Mouse (Mus musculus) embryonic stem cell, embryonic (primary cell): Measurements from ENCODE around the gene Olfr1412.

Experiments used
- CTCF ChIA-PET, 4 experiments: fragments of 300-600 bp in 2 of 4; fragments of 350-600 bp in 2 of 4; sonication (Branson Sonifier 250); formaldehyde crosslinking; loops; one replicate each; lab custom pipeline; 2022; ENCODE audit warnings: inconsistent platforms in 2 of 4; lab: Charles Lee
- POLR2A ChIA-PET, 4 experiments: fragments of 300-600 bp in 2 of 4; fragments of 350-600 bp in 2 of 4; sonication (Branson Sonifier 250); formaldehyde crosslinking; loops; one replicate each; lab custom pipeline; 2022; ENCODE audit warnings: antibody characterized with exemption in 4 of 4, inconsistent platforms in 1 of 4; lab: Charles Lee

The Olfr1412 gene

DNA sequence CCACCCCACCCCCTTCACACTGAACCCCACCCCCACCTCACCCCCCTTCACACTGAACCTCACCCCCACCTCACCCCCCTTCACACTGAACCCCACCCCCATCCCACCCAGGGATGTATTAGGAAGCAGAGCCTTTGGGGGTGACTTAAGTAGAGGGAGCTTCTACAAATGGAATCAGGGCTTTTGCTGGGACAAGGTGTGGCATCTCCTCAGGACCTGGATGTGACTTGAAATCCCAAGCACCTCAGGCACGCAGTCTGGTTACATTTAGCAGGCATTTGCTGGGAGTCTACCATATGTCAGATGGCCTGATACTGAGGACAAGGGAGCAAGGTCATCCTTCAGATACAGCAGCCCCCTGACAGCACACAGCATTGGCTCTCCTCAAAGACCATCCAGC lies 49.0 kb downstream of the Olfr1412 start:
- POLR2A ChIA-PET, result interaction anchor here in 1 of 4 experiments (0.6 to 1.2 kb wide), 2 partner anchors 198 to 222 kb away, joined by 3 to 4 read pairs; no protein-coding TSS in a partner anchor
- CTCF ChIA-PET, result interaction anchor here in 2 of 4 experiments (0.8 to 1.7 kb wide), 3 partner anchors 14 to 672 kb away, joined by 3 to 5 read pairs (median 5); partner anchors contain the start of gene Otos (in 1 of the 2)

DNA sequence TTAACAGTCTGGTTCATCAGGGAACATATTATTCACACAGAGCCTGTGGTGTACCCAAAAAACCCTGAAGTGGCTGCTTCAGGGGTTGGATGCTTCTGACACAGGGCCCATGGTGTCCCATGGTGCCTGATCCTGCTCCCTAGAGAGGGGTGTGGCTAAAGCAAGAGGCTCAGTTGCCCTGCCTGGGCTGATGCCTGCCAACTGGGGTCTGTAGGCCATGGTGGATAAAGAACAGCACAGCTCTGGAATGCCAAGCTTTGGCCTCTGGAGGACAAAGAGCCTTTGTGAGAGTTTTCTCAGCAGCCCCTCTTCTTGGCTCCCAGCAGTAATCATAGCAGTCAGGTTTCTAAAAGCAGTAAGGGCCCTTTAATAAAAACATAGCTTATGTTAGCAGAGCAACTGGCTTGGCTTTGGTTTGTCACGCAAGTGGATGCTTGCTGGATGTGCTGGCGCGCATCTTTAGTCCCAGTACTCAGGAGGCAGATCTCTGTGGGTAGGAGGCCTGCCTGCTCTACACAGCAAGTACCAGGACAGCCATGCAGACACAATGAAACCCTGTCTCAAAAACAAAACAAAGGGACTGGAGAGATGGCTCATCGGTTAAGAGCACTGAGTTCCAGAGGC lies 49.5 kb downstream of the Olfr1412 start:
- POLR2A ChIA-PET, result interaction anchor here in 1 of 4 experiments (0.6 to 1.2 kb wide), 2 partner anchors 198 to 222 kb away, joined by 3 to 4 read pairs; no protein-coding TSS in a partner anchor
- CTCF ChIA-PET, result interaction anchor here in 1 of 4 experiments (0.5 to 1.7 kb wide), 2 partner anchors 14 to 113 kb away, joined by 5 to 7 read pairs; partner anchors contain the start of gene Otos

DNA sequence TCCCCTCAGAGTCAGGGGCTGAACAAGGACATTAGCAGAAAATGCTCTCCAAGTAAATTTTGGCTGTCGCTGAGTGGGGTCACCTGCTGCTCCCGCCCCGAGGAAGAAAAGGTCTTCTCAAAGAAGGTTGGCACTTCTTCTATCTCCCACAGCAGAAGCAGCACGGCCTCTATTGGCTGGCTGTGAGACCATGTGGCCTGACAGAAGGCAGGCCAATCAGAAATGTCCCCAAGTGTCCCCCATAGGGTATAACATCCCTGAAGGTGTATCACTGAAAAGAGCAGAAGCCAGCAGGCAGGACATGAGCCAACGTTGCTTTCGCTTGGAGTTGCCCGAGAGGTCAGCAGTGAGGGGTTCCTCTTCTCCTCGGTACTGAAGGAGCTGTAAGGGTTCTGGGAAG lies 50.4 kb downstream of the Olfr1412 start:
- POLR2A ChIA-PET, result interaction anchor here in 1 of 4 experiments (1.0 kb wide), 1 partner anchor 162 kb away, joined by 3 read pairs; no protein-coding TSS in a partner anchor
- CTCF ChIA-PET, result interaction anchor here in 2 of 4 experiments (0.6 to 1.1 kb wide), 2 partner anchors 13 to 115 kb away, joined by 4 to 7 read pairs; partner anchors contain the start of gene Otos (in 1 of the 2)

DNA sequence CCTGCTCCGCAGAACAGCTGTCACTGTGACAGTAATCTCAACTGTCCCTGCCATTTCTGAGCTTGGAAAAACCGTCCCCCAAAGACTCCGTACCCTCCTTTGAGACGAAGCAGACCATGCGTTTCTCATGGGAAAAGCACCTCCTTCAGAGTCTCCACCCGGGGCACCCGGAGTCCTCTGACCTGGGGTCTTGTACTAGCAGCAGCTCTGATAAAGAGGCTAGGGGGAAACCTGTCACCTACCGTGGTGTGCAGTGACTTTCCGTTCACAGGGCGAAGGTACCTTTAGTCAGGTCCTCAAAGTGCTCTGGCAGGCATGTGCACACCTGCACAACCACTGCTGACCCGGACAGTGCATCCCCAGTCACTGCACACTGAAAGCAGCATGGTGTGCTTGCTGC lies 51.1 kb downstream of the Olfr1412 start:
- POLR2A ChIA-PET, result interaction anchor here in 1 of 4 experiments (1.0 kb wide), 1 partner anchor 161 kb away, joined by 3 read pairs; no protein-coding TSS in a partner anchor
- CTCF ChIA-PET, result interaction anchor here in 2 of 4 experiments (0.5 to 1.1 kb wide), 2 partner anchors 12 to 161 kb away, joined by 4 to 5 read pairs; partner anchors contain the start of gene Otos (in 1 of the 2)

DNA sequence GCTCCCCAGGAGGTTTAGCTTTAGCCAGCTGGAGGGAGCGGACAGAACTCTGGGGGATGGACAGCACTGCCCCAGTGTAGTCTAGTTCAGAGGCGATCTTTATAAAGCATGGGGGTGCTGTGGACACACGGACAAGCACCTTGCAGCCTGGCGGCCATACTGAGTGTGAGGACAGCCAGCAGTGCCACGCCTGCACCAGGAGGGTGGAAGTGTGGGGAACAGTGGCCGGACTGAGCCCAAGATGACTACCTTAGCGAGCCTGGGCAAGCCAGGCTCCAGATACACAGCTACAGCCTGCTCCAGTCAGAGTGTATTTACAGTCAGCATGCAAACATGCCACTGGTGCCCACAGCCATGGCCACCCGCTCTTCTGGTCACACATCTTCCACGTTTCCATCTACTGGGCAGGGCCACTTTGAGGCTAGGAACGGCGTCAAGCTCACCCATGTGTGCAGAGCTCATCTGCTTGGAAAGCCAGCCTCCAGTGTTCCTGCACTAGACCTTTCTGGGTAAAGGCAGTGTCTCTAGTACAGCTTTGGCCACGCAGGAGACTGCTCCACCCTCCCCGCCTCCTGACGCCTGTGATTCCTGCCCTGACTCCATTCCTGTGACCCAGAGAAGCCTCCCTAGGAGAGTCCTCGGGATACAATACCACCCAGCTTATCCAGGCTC lies 52.1 kb downstream of the Olfr1412 start:
- POLR2A ChIA-PET, result no interaction called here
- CTCF ChIA-PET, result interaction anchor here in 3 of 4 experiments (0.6 to 1.6 kb wide), 4 partner anchors 10 to 12 kb away, joined by 4 to 6 read pairs (median 4); partner anchors contain the start of gene Otos (in 2 of the 3)

DNA sequence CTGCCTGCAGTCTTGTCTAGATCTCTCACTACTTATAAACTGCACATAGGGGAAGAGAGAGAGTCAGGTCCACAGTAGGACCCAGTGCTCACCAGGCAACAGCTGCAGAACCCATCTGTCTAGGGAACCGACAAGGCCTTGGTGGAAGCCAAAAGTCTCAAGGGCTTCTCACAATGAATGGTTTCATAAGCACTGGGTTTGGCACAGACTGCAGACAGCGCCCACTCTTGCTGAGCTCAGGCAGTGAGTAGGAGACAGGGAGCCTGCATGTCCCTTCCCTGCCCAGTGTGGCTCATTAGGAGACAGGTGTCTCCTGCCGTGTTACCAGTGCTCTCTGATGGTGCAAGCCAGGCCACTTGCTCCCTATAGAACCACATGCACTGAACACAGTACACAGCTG lies 52.6 kb downstream of the Olfr1412 start:
- POLR2A ChIA-PET, result no interaction called here

DNA sequence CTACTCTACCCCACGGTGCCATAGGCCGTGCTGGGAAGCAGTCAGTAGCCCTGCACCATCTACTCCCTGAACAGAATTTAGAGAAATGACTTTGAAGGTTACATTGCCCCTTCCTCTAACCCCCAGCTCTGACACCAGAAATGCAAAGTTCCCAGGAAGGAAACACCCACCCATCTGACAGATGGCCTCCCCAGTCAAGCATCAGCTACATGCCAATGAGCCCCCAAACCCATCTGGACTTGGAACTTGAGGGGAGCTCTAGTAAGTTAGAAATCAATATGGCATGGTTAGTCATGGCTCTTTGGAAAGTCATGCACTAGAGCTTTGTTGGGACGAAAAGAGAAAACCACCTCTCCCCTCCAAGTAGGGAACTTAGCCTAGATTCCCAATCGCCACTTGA lies 53.2 kb downstream of the Olfr1412 start:
- CTCF ChIA-PET, result interaction anchor here in 3 of 4 experiments (0.6 to 1.6 kb wide), 4 partner anchors 9 to 110 kb away, joined by 4 to 6 read pairs (median 4); partner anchors contain the start of gene Otos (in 2 of the 3)
- POLR2A ChIA-PET, result no interaction called here

More for the DNA sequence above, 52.6 kb downstream of the Olfr1412 start:
- CTCF ChIA-PET, result interaction anchor here (0.6 to 1.6 kb wide), 5 partner anchors 9 to 110 kb away, joined by 4 to 6 read pairs (median 4); partner anchors contain the start of gene Otos (in 2 of the 4)

DNA sequence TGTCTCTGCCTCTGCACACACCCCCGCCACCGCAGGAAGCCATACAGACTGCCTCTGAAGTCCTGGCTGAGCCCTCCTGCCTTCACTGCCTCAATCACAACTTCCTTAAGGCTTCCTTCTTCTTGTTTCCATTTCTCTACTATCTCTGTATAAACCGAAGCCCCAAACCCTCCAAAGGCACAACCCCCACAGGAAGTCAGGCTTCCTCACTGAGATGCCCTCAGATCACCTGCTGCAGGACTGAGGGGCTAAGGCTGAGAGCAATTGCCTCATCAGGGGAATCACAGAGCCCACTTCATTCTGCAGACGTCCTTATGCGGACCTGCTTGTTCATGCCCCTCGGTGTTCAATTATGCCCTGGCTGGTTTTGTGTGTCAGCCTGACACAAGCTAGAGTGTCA lies 54.8 kb downstream of the Olfr1412 start:
- ChIA-PET CTCF (interaction anchor here in 2 of 4 experiments (0.8 to 1.6 kb wide), 3 partner anchors 8 to 56 kb away, joined by 3 to 5 read pairs (median 3); partner anchors contain the start of gene Otos (in 1 of the 2)), POLR2A (interaction anchor here in 2 of 4 experiments (0.6 to 2.7 kb wide), 4 partner anchors 15 to 755 kb away, joined by 3 to 10 read pairs (median 3); partner anchors contain the start of gene Ndufa10 (in 2 of the 2))
